Mouse (Mus musculus) layer of hippocampus, postnatal 10 days (tissue): ENCODE measurements around the gene Zfp990. TPM values are rescaled to one million over a fixed set of nuclear protein-coding genes. Genes with fewer than 3 reads are reported as not detected.
"Not testable (repeated sequence)": the region's sequence is repeated elsewhere in the genome, so short reads cannot be mapped to it uniquely, and the experiment has no call there.

Experiments
- DNase-seq, 2 experiments: peaks; one replicate each; pipeline ENCODE4 v3.0.0; 2021; ENCODE audit warnings: low spot score in 2 of 2
- long read RNA-seq: library from polyadenylated mRNA; stranded (forward); transcript quantifications from one replicate; pipeline ENCODE4 v2.0.0, GENCODE M21; 2023
- total RNA-seq, 2 experiments: library from RNA; stranded (reverse); gene quantifications; 2 replicates each; pipeline ENCODE4 v1.2.3; 2021

Gene Zfp990
- under 1 TPM; 0.75 to 0.83 TPM for total RNA-seq
- long read RNA-seq: 0 reads

GRCm38 (mm10) chr4:145510459-145510858 lies at the start of gene Zfp990:
Gene Zfp990, plus strand, starts transcription at chr4:145510759.
- DNase-seq: not testable (repeated sequence)

DNA sequence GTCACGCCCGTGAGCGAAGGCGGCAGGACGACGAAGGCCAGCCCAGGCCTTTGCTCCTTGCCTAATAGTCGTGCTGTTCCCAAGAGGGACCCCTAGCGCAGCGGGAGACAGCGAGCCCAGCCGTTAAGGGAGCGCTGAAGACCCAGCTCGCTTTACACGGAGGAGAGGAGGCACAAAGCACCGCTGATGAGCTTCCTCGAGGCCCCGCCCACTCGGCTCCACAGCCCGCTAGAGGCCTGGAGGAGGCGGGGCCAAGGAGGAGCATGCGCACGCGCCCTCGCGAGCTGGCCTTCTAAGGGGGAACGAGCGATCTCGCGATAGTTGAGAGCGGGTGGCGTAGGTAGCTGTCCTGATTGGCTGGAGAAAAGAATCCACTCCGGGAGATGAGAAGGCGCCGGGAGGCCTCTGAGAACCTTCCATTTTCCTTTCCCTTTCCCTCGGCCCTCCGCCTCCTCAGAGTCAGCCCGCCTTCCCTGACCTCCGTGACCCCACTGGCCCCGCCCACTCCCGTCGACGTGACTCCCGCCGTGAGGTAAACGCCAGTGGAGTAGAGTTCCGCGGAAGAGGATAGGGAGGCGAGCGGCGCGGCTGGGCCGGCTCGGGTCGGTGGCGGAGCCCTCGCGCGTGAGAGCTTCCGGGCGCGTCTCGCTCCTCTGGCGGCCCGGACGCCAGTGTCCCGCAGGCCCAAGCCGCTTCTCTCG lies 46.9 kb upstream of the Zfp990 start:
- not testable (repeated sequence) for DNase-seq

GRCm38 (mm10) chr4:145478128-145478527 lies 32.4 kb upstream of the Zfp990 start:
- no peak for DNase-seq

- DNase-seq: not testable (repeated sequence)
These were observed 29.9 kb upstream of the Zfp990 start for GRCm38 (mm10) chr4:145480699-145481098.

DNA sequence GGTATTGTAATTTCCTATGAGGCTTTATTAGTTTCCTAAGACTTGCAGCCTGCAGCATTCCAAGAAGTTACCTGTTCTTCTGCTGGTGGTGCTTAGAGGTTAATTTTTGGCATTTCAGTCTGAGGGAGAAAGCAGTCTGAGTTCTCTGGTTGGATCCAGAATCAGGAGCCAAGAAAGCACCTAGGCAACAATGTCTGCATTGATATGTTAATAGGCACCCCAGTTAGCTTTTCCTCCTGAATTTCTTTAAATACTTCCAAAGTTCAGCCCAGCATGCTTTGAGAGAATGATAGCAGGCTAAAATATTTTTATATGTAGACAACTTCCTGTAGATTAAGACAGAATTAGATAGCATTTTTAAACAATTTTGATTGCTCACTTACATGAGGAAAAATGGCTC lies 21.2 kb upstream of the Zfp990 start:
- no peak for DNase-seq

DNA sequence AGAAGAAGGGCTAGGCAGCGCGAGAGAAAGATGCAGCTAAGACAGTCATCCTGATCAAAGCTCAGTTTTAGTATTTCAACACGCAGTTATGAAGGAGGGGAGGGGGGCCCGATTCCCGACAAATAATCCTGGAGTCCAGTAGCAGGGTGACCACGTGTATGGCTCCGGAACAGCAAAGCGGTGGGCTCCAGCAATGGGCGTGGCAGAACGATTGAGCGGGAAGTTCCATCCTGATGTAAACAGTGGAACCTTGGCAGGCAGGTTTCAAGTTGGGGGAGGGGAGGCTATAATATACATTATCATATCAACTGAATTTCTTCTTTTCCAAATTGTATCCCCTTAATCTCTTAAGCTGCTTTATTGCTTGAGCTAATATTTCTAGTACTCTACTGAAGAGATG lies 18.4 kb upstream of the Zfp990 start:
- no peak for DNase-seq

GRCm38 (mm10) chr4:145493316-145493715 lies 17.2 kb upstream of the Zfp990 start:
- not testable (repeated sequence) for DNase-seq

DNA sequence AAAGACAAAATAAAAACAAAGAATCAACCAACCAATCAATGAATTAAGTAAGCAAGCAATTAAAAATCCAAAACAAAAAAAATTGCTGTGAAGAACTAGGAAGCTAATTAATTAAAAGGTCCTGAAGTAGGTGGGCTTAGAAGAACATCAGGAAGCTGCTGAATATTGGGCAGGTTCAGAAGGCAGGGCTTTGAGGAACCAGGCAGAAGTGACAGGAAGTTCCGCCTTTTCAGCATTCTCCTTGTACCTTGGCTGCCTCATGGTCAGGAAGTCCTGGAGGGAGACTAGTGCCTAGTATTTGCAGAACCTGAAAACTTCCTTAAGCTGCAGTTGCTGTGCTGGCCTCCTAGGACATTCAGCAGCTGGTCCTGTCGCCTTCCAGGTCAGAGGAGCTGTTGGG lies 4.1 kb downstream of the Zfp990 start:
- not testable (repeated sequence) for DNase-seq

- DNase-seq: not testable (repeated sequence)
These were observed 5.4 kb downstream of the Zfp990 start for GRCm38 (mm10) chr4:145515776-145516565.

DNA sequence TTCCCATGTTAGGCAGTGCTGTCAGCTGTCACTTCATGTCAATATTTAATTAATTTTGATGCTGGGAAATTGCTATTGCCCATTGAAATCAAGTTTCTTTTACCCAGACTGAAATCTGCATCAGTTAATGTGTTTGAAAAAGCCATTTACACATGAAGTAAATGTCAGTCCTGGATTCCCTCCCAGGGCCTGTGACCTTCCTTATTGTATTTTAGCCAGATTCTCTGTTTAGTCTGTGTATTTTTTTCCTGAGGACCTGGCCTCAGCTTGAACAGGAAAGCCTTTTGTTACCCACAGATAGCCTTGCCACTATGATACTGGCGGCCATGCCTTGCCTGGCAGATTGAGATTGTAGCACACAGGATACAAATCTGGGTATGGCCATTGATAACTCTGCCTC lies 6.8 kb downstream of the Zfp990 start:
- DNase-seq: not testable (repeated sequence)

- DNase-seq: not testable (repeated sequence)
These were observed 33.3 kb downstream of the Zfp990 start for GRCm38 (mm10) chr4:145543861-145544260.

DNA sequence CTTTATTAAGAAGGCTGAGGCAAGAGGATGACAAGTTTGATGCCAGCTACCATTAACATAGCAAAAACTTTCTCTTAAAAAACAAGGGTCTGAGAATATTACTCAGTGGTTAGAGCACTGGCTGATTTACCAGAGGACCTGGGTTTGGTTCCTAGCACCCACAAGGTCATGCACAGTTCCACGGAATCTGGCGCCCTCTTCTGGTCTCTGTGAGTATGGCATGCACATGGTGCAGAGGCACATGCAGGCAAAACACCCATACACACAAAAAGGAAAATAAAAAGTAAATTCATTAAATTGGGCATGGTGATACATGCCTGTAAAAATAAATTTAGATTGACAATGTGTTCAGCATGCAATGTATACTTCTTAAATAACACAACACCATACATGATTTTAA lies 34.5 kb downstream of the Zfp990 start:
- DNase-seq: not testable (repeated sequence)

DNA sequence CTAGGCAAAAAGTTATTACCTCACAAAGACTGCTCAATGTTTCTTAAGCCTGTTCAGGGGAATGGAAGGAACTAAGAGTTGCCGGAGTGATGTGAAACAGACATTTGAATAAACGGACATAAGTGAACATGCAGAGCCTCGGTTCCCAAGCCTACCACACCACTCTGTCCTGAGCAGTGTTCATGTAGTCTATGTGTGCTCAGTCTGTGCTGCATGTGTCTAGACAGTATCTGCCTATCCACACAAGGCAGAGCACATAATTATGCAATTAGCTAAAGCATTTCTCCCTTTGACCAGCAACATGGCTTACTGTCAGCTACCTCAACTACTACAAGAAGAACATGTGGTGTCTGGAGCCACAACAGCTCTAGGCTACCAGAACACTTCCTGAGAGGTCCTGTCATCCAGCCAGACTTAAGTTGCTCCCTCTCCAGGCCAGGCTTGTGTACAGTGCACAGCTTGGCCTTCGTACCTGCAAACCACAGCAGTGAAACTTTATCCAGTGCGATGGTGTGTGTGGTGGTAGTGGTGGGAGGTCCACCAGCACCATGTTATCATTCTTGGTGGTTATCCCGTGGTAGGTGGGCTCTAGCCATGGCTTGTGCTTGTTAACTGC lies 35.3 kb downstream of the Zfp990 start:
- DNase-seq: not testable (repeated sequence)

DNA sequence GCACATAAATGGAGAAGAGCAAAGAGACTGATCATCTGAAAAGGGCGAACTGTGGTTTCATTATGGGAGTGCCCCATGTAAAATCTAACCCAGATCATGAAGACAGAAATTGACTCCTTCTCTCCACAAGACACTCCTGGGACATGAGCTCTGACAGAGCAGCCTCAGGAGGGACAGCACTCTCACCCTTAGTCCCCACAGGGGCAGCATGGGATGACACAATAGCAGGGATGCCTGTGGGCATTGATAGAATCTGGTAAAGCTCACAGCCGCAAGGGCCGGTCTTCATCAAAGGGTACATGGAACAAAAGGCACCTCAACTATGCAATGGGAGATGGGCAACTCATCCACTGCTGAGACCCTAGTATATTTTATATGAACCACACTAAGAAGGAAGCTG lies 35.9 kb downstream of the Zfp990 start:
- DNase-seq: not testable (repeated sequence)

DNA sequence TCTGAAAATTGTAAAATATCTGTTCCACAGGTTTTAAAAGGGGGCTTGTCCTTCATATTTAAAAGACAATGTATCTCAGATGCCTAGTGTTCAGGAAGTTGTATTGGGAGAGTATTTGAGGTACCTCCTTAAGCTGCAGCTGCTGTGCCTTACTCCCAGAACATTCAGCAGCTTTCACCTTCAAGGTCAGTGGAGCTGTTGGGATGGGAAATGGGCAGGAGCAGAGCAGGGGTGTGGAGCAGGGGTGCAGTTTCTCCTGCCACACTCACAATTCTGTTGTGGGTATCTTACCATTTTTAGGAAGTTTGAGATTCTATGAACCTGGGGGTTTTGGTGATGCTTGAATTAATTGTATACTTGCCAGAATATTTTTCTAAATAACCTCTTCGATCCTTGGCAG lies 46.1 kb downstream of the Zfp990 start:
- DNase-seq: no peak

- no peak for DNase-seq
These were observed 49.0 kb downstream of the Zfp990 start for GRCm38 (mm10) chr4:145559505-145560099.

DNA sequence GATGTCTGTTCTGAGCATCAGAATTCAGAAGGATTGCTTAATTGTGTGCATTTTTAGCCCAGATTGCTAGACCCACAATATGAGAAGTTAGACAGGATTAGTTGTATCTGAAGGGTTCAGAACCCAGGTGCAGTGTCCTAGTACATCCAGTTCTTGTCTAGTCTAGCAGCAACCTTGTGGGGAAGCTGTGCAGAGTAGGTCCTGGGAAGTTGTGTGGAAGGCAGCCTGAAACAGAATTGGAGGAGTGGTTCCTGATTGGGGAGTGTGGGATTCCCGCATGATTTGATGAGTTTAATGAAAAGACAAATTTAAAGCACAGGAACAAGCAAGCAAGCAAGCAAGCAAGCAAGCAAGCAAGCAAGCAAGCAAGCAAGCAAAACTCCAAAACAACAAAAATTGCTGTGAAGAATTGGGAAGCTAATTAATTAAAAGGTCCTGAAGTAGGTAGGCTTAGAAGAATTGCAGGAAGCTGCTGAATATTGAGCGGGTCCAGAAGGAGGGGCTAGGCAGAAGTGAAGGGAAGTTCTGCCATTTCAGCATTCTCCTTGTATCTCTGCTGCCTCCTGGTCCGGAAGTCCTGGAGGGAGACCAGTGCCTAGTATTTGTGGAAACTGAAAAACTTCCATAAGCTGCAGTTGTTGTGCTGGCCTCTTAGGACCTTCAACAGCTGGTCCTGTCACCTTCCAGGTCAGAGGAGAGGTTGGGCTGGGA lies 53.7 kb downstream of the Zfp990 start:
- DNase-seq: no peak

DNA sequence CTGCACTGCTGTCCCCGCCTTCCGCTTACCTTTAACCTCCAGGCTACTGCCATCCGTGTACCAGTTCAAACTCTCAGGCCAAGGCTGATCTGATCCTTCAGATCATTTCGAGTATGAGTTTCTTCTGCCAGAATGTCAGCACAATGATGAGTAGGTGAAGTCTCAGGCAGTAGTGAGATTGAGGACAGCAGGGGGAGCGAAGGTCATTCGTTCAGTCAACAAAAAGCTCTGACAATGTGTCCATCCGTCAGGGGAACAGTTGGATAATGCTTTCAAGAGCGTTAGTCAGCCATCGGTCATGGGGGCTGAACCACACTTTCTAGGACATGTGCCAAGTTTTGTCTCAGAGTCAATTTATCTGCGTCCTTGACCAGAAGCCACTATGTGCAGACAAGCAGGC lies 59.9 kb downstream of the Zfp990 start:
- DNase-seq: not testable (repeated sequence)

DNA sequence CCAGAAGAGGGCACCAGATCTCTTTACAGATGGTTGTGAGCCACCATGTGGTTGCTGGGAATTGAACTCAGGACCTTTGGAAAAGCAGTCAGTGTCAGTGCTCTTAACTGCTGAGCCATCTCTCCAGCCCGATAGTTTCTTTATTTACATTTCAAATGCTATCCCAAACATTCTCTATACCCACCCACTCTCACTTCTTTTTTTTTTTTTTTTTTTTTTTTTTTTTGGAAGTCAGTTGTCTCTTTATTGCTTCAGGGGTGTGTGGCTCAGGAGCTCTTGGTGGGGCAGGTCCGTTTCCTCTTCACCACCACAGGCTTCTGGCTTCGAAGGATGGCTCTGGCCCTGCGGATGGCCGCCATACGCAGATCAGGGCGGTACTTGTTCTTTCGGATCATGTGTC lies 66.1 kb downstream of the Zfp990 start:
- not testable (repeated sequence) for DNase-seq

GRCm38 (mm10) chr4:145580333-145580732 lies 69.8 kb downstream of the Zfp990 start:
- not testable (repeated sequence) for DNase-seq

- DNase-seq: not testable (repeated sequence)
These were observed 74.5 kb downstream of the Zfp990 start, which contains the start of gene Gm13212 for GRCm38 (mm10) chr4:145585078-145585477. Gene Gm13212, plus strand, starts transcription at chr4:145585166.
